Mouse (Mus musculus): ENCODE data around the gene Actr2.

Actr2 gene

DNA sequence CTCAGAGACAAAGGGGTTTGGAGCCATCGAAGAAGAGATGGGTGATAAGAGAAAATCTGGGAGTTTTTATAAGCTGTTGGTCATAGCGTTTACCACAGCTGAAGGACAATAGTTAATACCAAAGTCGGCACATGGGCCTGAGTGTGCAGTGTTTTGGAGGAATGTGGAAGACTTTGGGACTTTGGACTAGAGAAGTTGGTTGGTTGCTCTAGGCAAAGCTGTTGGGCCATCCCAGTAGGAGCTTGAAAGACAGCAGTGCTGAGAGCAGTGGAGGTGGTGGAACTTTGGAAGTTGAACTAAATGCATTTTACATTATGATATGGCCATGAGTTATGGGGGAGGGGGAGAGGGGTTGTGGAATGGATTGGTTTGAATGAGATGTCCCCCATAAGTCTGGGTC lies 99.3 kb downstream of the Actr2 start:
- DNase-seq (ENCODE audit: low read depth, low spot score), result no peak
